Mouse (Mus musculus) forebrain, embryonic 12.5 days (tissue): ENCODE data around the gene Ppm1m. TPM values are rescaled to one million over a fixed set of nuclear protein-coding genes. Genes with fewer than 3 reads are reported as not detected.

Experiments
- ATAC-seq: fragments of 200-750 bp; cut with Nextera tagmentation; 2 replicates; pipeline ENCODE4 v1.8.0; 2017; ENCODE audit warnings: moderate TSS enrichment; ENCODE audit not compliant: low FRiP score
- H3K27ac ChIP-seq: fragments of 300-500 bp; sonication (generic); 2 replicates; pipeline ENCODE4 v1.5.1; 2016; ENCODE audit warnings: mild to moderate bottlenecking
- H3K27me3 ChIP-seq: fragments of 300-500 bp; sonication (generic); 2 replicates; pipeline ENCODE4 v1.6.1; 2016; ENCODE audit warnings: mild to moderate bottlenecking
- H3K36me3 ChIP-seq: fragments of 300-500 bp; sonication (generic); replicated peaks from 2 replicates; pipeline ENCODE4 v1.6.1; 2016; ENCODE audit warnings: mild to moderate bottlenecking
- H3K4me1 ChIP-seq: fragments of 300-500 bp; sonication (generic); 2 replicates; pipeline ENCODE4 v1.6.1; 2016
- H3K4me2 ChIP-seq: fragments of 300-500 bp; sonication (generic); 2 replicates; pipeline ENCODE4 v1.6.1; 2016; ENCODE audit warnings: mild to moderate bottlenecking, moderate library complexity
- H3K4me3 ChIP-seq: fragments of 300-500 bp; sonication (generic); replicated peaks from 2 replicates; pipeline ENCODE4 v1.5.1; 2016; ENCODE audit warnings: mild to moderate bottlenecking
- H3K9ac ChIP-seq: fragments of 300-500 bp; sonication (generic); 2 replicates; pipeline ENCODE4 v1.6.1; 2016; ENCODE audit warnings: mild to moderate bottlenecking
- H3K9me3 ChIP-seq: fragments of 300-500 bp; sonication (generic); 2 replicates; pipeline ENCODE4 v1.6.1; 2016
- WGBS: fragments of 180-500 bp; shearing (Covaris S2); methylation state at CpG from one replicate; pipeline ENCODE4 v1.1.7; 2016; 5-methylcytosine and 5-hydroxymethylcytosine counted together
- polyA plus RNA-seq: library from polyadenylated mRNA; unstranded; fragments of >200 nt; fragmentation: Nextera tagmentation; extraction: Ambion mirVana; gene quantifications from 2 replicates; pipeline ENCODE4 v1.2.1, GENCODE M21; 2016

Gene Ppm1m
- polyA plus RNA-seq, 1 experiment from 2014 or later = 33.3 TPM

DNA sequence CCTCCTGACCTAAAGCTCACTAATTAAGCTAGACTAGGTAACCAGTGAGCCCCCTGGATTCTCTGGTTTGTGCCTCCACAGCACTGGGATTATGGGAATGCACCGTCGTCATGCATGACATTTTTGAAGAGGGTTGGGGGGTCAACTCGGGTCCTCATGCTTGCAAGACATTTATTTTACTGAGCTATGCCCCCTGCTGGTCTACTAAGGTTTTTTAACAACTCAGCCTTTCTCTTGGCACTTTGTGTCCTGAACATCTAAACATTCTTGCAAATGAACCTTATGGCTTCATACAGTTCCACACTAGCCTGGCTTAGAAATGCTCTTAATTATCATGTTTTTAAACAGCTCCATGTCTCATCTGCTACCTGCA, 31.2 kb upstream of the Ppm1m start:
- no peak overlapping the region for H3K4me2 ChIP-seq
- H3K9ac ChIP-seq = no peak overlapping the region
- H3K4me1 ChIP-seq = peaks cover 3% of the 10 kb centered on the region
- no peak overlapping the region for H3K27ac ChIP-seq
- no peaks in the 10 kb centered on the region for H3K9me3 ChIP-seq
- no peak for ATAC-seq
- H3K27me3 ChIP-seq = peaks cover 14% of the 10 kb centered on the region
- no peak overlapping the region for H3K4me3 ChIP-seq
- WGBS = 64% methylated on average over 3 of the region's 3 CpGs
- peaks cover 35% of the 10 kb centered on the region for H3K36me3 ChIP-seq

DNA sequence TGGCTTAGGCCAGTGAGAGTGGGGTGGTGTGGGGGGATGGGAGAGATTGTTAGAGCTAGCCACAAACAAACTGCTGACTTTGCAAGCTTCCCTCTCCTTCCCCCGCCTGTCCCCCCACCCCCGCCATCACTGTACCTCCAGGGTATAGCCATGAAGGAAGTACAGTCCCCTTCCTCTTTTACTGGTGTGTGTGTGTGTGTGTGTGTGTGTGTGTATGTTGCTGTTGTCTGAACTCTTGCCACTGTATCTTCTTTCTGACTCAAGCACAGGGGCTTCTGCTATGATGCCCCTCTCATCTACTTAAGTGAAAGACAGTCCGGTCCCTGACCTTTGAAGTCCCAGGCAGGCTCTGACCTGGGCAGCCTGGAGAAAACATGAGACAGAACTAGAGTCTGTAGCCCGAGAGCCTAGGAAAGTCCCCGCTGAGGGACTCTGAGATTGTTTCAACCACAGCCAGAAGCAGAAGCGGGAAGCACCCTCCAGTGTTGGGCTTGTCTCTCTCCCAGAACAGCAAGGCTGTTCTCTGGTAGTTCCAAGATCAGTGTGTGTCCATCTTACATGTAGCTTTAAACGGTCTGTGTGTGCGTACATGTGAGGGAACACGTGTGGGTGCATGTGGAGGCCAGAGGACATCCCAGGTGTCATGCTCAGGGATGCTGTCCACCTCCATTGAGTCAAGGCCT, 30.6 kb upstream of the Ppm1m start:
- no peak overlapping the region for H3K4me2 ChIP-seq
- no peak overlapping the region for H3K9ac ChIP-seq
- ATAC-seq = no peak
- no peak overlapping the region for H3K27ac ChIP-seq
- peaks cover 30% of the 10 kb centered on the region for H3K36me3 ChIP-seq
- 84% methylated on average over 7 of the region's 9 CpGs for WGBS
- no peaks in the 10 kb centered on the region for H3K9me3 ChIP-seq
- H3K4me1 ChIP-seq = peaks cover 5% of the 10 kb centered on the region
- peaks cover 19% of the 10 kb centered on the region for H3K27me3 ChIP-seq
- no peak overlapping the region for H3K4me3 ChIP-seq

DNA sequence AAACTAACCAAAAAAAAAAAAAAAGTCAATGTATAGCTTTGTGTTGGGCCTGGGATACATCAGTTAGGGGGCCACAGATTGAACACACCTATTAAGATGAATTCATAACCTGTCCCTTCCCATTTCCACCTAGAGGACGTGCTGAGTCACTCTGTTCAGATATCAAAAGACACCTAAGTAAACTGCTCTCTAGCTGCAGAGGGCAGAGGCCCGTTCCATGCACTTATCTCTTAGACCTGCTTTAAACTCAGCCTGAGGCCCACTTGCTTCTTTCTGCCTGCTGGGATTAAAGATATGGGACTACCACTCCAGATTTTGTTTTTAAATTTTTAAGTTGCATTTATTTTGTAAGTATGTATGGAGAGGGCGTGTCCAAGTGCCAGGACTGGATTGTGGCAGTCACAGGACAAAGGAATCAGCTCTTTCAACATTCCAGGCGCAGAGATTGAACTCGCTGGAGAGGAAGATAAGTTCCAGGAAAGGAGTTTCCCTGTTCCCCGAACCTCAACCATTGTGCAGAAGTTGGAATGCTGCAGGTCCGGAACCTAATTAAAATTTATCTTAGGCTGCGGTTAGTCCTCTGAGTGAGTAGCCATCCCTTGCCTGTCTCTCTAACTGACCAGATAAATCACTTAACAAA, 28.4 kb upstream of the Ppm1m start:
- Histone ChIP-seq H3K36me3 (peaks cover 7% of the 10 kb centered on the region), H3K27me3 (peaks cover 36% of the 10 kb centered on the region), H3K4me1 (peaks cover 5% of the 10 kb centered on the region), H3K27ac (no peak overlapping the region), H3K4me3 (no peak overlapping the region), H3K4me2 (no peak overlapping the region), H3K9ac (no peak overlapping the region), H3K9me3 (no peaks in the 10 kb centered on the region)
- WGBS = 71% methylated on average over 8 of the region's 8 CpGs
- ATAC-seq = no peak

DNA sequence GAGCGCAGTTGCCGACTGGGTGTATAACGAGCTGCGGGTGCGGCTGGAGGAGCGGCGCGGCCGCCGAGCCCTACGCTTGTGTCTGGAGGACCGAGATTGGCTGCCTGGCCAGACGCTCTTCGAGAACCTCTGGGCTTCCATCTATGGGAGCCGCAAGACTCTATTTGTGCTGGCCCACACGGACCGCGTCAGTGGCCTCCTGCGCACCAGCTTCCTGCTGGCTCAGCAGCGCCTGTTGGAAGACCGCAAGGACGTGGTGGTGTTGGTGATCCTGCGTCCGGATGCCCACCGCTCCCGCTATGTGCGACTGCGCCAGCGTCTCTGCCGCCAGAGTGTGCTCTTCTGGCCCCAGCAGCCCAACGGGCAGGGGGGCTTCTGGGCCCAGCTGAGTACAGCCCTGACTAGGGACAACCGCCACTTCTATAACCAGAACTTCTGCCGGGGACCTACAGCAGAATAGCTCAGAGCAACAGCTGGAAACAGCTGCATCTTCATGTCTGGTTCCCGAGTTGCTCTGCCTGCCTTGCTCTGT, 26.7 kb upstream of the Ppm1m start:
- H3K4me3 ChIP-seq = peak overlapping the region; percentile 39
- peak; percentile 76 for ATAC-seq
- H3K4me2 ChIP-seq = peak overlapping the region; percentile 67
- no peaks in the 10 kb centered on the region for H3K9me3 ChIP-seq
- no peak overlapping the region for H3K27ac ChIP-seq
- 7% methylated on average over 32 of the region's 34 CpGs for WGBS
- H3K4me1 ChIP-seq = peaks cover 5% of the 10 kb centered on the region
- H3K27me3 ChIP-seq = peaks cover 36% of the 10 kb centered on the region
- no peaks in the 10 kb centered on the region for H3K36me3 ChIP-seq
- peak overlapping the region; percentile 39; the same call in 1 of the 2 replicates for H3K9ac ChIP-seq

GRCm38 (mm10) chr9:106225469-106226150, 26.1 kb upstream of the Ppm1m start:
- Histone ChIP-seq H3K4me3 (peak overlapping the region; percentile 39), H3K4me1 (peaks cover 5% of the 10 kb centered on the region), H3K9ac (peak overlapping the region; percentile 39; the same call in 1 of the 2 replicates), H3K27ac (no peak overlapping the region), H3K36me3 (no peaks in the 10 kb centered on the region), H3K9me3 (no peaks in the 10 kb centered on the region), H3K4me2 (peak overlapping the region; percentile 67), H3K27me3 (peaks cover 36% of the 10 kb centered on the region)
- WGBS = 66% methylated on average over 24 of the region's 24 CpGs
- peak; percentile 27; the same call in 1 of the 2 replicates for ATAC-seq

DNA sequence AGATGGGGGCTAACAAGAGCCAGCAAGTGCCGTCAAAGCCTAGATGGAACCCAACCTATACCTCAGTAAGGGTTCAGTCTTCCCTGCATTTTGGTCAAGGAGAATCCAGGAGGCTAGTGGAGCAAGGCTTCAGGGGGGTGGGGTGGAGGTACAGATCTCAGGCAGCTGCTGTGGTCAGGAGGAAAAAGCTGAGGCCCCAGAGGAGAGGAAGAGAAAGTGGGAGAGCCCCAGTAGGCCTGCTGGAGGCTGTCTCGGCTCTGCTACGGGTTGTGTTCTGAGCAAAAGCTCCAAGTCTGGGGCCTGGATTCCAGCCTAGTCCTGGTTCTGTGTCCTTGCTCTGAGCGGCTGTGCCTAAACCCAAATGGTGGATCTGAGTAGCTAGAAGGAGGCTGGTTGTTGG, 23.4 kb upstream of the Ppm1m start:
- H3K9ac ChIP-seq = no peak overlapping the region
- ATAC-seq = no peak
- no peaks in the 10 kb centered on the region for H3K9me3 ChIP-seq
- H3K27me3 ChIP-seq = peaks cover 36% of the 10 kb centered on the region
- no peak overlapping the region for H3K27ac ChIP-seq
- no peaks in the 10 kb centered on the region for H3K36me3 ChIP-seq
- peaks cover 5% of the 10 kb centered on the region for H3K4me1 ChIP-seq
- no peak overlapping the region for H3K4me2 ChIP-seq
- H3K4me3 ChIP-seq = no peak overlapping the region
- WGBS = 93% methylated on average over 4 of the region's 4 CpGs

DNA sequence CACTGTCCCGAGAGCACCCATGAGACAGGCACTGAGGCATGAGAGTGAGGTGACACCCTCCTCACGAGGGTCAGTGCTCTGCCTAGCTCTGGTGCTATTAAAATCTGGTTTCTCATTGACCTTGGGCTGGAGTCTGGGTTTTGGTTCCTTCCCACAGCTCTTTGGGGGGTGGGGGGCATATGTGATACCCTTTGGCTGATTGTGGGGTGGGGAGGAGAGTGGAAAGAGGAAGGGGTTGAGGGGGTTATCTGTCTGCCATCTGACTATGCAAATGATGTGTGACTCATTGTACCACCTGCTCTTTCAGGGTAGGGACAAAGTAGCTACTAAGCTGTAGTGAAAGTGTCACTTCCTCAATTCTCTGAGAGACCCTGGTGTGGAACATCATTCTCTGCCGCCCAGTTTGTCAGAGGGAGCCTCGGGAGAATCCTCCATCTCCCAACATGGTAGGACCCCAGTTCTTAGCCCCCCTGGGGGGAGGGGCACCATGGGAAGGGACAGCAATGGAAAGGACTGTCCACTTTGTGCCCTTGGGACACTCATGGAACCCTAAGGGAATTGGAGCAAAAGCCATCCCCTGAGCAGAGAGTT, 22.8 kb upstream of the Ppm1m start, which contains the start of gene Tlr9:
Gene Tlr9 (plus strand): TSS at position 338 of the 591 bp plus-strand sequence.
- no peak for ATAC-seq
- Histone ChIP-seq H3K27ac (no peak within 1 kb of the TSS), H3K4me3 (no peak within 1 kb of the TSS), H3K4me2 (no peak within 1 kb of the TSS), H3K9ac (no peak within 1 kb of the TSS), H3K9me3 (no peaks in the 10 kb centered on the region), H3K36me3 (no peaks in the 10 kb centered on the region), H3K4me1 (peaks cover 5% of the 10 kb centered on the region), H3K27me3 (peaks cover 36% of the 10 kb centered on the region)
- 80% methylated on average over 4 of the region's 4 CpGs for WGBS

- Histone ChIP-seq H3K36me3 (no peaks in the 10 kb centered on the region), H3K27ac (no peak overlapping the region), H3K9ac (no peak overlapping the region), H3K4me1 (peaks cover 5% of the 10 kb centered on the region), H3K4me2 (no peak overlapping the region), H3K9me3 (no peaks in the 10 kb centered on the region), H3K27me3 (peaks cover 25% of the 10 kb centered on the region), H3K4me3 (no peak overlapping the region)
- 73% methylated on average over 8 of the region's 8 CpGs for WGBS
- no peak for ATAC-seq
Observed at GRCm38 (mm10) chr9:106220894-106221523, 21.5 kb upstream of the Ppm1m start.

DNA sequence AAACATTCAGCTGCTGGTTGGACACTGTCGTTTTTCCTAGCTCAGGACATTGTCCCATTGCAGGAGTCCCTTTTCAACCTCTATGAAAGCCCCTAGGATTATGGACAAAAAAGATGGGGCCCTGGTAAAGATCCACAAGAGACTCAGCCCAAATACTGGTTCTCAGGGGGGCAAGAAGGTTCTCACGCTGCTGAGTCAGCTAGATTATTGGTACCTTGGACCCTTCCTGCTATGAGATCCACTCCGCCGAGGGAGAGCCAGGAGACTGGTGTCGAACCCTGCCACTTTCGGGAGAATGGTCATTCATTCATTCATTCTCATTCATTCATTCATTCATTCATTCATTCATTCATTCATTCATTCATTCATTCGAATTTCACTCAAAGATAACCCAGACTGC, 17.4 kb upstream of the Ppm1m start:
- Histone ChIP-seq H3K4me3 (no peak overlapping the region), H3K36me3 (peaks cover 25% of the 10 kb centered on the region), H3K9me3 (no peaks in the 10 kb centered on the region), H3K9ac (no peak overlapping the region), H3K4me1 (peaks cover 4% of the 10 kb centered on the region), H3K27me3 (no peaks in the 10 kb centered on the region), H3K27ac (no peak overlapping the region), H3K4me2 (no peak overlapping the region)
- 89% methylated on average over 7 of the region's 7 CpGs for whole genome bisulfite sequencing
- ATAC-seq = no peak

DNA sequence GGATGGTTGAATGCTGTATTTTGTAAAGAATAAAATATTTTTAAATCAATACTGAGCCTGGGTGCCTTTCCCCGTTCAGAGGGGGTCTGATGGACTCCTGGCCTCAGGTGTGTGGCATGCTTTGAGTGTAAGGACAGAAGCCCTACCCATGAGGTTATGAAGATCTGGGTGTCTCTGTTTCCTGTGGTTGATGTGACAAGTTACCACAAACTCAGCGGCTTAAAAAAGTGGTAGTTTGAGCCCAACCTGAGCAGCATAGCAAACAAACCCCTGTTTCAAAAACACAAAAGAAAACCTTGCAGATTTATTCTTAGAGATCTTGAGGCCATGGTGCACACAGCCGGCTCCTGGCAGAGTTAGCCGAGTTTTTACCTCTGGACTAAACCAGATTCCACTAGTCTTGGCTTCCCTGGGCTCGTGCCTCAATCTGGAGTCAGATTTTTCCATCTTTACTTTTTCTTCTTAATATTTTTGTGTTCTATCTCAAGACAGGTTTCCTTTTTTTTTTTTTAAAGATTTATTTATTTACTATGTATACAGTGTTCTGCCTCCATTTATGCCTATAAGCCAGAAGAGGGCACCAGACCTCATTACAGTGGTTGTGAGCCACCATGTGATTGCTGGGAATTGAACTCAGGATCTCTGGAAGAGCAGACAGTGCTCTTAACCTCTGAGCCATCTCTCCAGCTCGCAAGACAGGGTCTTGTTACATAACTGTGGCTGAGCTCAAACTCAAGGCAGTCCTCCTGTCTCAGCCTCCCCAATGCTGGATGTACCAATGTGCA, 16.0 kb upstream of the Ppm1m start:
- WGBS = 84% methylated on average over 6 of the region's 6 CpGs
- Histone ChIP-seq H3K4me1 (peaks cover 15% of the 10 kb centered on the region), H3K4me3 (no peak overlapping the region), H3K36me3 (peaks cover 25% of the 10 kb centered on the region), H3K4me2 (no peak overlapping the region), H3K9ac (no peak overlapping the region), H3K27ac (no peak overlapping the region), H3K27me3 (no peaks in the 10 kb centered on the region), H3K9me3 (no peaks in the 10 kb centered on the region)
- ATAC-seq = no peak

DNA sequence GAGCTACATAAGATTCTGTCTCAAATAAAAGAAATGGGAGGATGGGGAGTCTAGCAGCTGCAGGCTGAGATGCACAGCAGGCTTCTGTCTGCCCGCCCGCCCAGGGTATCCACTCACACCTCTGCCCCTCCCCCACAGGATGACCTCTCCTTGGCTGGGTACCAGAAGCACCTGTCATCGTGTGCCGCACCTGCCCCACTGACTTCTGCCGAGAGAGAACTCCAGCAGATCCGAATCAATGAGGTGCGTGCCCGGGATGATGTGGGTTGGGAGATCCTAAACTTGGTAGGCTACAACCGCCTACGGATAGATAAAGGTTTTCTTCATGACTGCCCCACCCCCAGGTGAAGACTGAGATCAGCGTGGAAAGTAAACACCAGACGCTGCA, 13.0 kb upstream of the Ppm1m start:
- Histone ChIP-seq H3K9ac (no peak overlapping the region), H3K4me2 (no peak overlapping the region), H3K27ac (no peak overlapping the region), H3K27me3 (no peaks in the 10 kb centered on the region), H3K4me1 (peaks cover 15% of the 10 kb centered on the region), H3K36me3 (peaks cover 25% of the 10 kb centered on the region), H3K9me3 (no peaks in the 10 kb centered on the region), H3K4me3 (no peak overlapping the region)
- ATAC-seq = no peak
- whole genome bisulfite sequencing = 93% methylated on average over 12 of the region's 12 CpGs
